ENCODE assay signal across 8 mouse cellular contexts in the genomic region with DNA sequence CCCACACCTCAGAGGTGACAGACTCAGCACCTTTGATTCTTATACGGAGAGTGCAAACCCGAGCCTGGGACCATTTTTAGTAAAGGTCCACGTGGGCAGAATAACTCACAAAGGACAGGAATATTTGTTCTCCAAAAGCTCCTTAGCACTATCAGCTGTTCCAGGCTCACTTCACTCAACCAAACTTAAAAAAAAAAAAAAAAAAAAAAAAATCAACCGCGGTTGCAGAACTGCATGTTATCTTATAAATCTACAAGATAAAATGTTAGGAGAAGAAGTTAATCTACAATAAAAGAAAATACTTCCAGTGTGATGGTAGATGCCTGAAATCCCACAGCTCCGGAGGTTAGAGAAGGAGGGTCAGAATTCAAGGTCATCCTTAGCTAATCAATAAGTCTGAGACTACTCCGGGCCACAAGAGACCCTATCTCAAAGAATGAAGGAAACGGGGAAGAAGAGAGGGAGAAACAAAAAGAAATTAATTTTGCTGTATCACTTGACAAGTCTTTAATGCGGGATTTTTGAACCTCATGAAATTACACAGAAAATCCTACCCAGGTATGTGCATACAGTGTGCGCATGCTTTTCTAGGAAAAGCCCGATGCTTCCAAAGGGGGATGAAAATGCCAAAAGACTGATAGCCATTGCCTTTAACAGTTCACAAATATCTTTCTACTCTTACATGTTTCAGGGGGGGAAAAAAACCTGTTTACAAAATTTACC. TPM values are rescaled to one million over a fixed set of nuclear protein-coding genes. Genes with fewer than 3 reads are reported as not detected.
DNase-seq lines count a peak whose midpoint lies in the region; ATAC-seq and TF ChIP-seq lines count a peak whose summit lies in the region.
"Had no signal": no experiment of that assay in that cellular context is flagged by ENCODE, and none has a peak within 500 bp of the region (broad histone marks: within the 10 kb centered on the region; RNA-seq: fewer than 3 reads in every experiment).

No protein-coding gene starts in this region.

- no peak for ATAC-seq in lung, postnatal 0 days
- no peak for ATAC-seq in forebrain, embryonic 15.5 days (replicated peaks)
- no peak for ATAC-seq in liver, embryonic 12.5 days
- no peak for ATAC-seq in stomach, postnatal 0 days (ENCODE audit: low FRiP score, low TSS enrichment)

- H3K4me2 ChIP-seq in lung, postnatal 0 days (replicated peaks; ENCODE audit: low read depth, low read length) = peak overlapping the region; percentile 56
- peak overlapping the region; percentile 65 for H3K4me2 ChIP-seq in forebrain, embryonic 15.5 days (replicated peaks)
- H3K4me2 ChIP-seq in liver, embryonic 12.5 days = peak overlapping the region; percentile 83
- peak overlapping the region; percentile 53 for H3K4me2 ChIP-seq in stomach, postnatal 0 days (replicated peaks; ENCODE audit: low read depth)

- no peak for DNase-seq in lung, postnatal 0 days (ENCODE audit: low spot score)
- no peak for DNase-seq in lung, postnatal 4 days
- no peak for DNase-seq in stomach, postnatal 0 days (ENCODE audit: low spot score)
- no peak for DNase-seq in cerebellum, postnatal 36 days
- no peak for DNase-seq in gastrocnemius, postnatal 4 days (ENCODE audit: low spot score in 2 of 2)
- DNase-seq: thymus, postnatal 25 days had no signal

- TF ChIP-seq EP300 in lung, postnatal 0 days (IDR thresholded peaks at IDR 0.05) = no peak
- TF ChIP-seq EP300 in stomach, postnatal 0 days (optimal IDR thresholded peaks at IDR 0.05) = no peak

- H3K9me3 ChIP-seq in lung, postnatal 0 days (ENCODE audit: low read length) = no peaks in the 10 kb centered on the region
- no peaks in the 10 kb centered on the region for H3K9me3 ChIP-seq in forebrain, embryonic 15.5 days
- H3K9me3 ChIP-seq in liver, embryonic 12.5 days (replicated peaks) = no peaks in the 10 kb centered on the region
- H3K9me3 ChIP-seq in stomach, postnatal 0 days (ENCODE audit: control insufficient read depth, low read length) = no peaks in the 10 kb centered on the region

- H3K27ac ChIP-seq in lung, postnatal 0 days (ENCODE audit: low read length) = no peak overlapping the region
- H3K27ac ChIP-seq in forebrain, embryonic 15.5 days (replicated peaks) = no peak overlapping the region
- H3K27ac ChIP-seq in liver, embryonic 12.5 days = no peak overlapping the region
- H3K27ac ChIP-seq in stomach, postnatal 0 days (replicated peaks) = no peak overlapping the region

- peaks cover 3% of the 10 kb centered on the region; the same call in 1 of the 2 replicates for H3K4me1 ChIP-seq in lung, postnatal 0 days (ENCODE audit: insufficient read depth, low read depth, low read length)
- peaks cover 35% of the 10 kb centered on the region for H3K4me1 ChIP-seq in forebrain, embryonic 15.5 days
- H3K4me1 ChIP-seq in liver, embryonic 12.5 days = peaks cover 45% of the 10 kb centered on the region
- no peaks in the 10 kb centered on the region; the same call in 1 of the 2 replicates for H3K4me1 ChIP-seq in stomach, postnatal 0 days (replicated peaks; ENCODE audit: control insufficient read depth, insufficient read depth)

- no peaks in the 10 kb centered on the region for H3K27me3 ChIP-seq in lung, postnatal 0 days (replicated peaks; ENCODE audit: insufficient read depth, low read length)
- no peaks in the 10 kb centered on the region for H3K27me3 ChIP-seq in forebrain, embryonic 15.5 days
- no peaks in the 10 kb centered on the region for H3K27me3 ChIP-seq in liver, embryonic 12.5 days (replicated peaks)
- H3K27me3 ChIP-seq in stomach, postnatal 0 days (ENCODE audit: control insufficient read depth, insufficient read depth, low read length) = no peaks in the 10 kb centered on the region

- peak overlapping the region; percentile 41; the same call in 1 of the 2 replicates for H3K9ac ChIP-seq in lung, postnatal 0 days (replicated peaks; ENCODE audit: low read depth)
- H3K9ac ChIP-seq in forebrain, embryonic 15.5 days (replicated peaks) = peak overlapping the region; percentile 26; the same call in 1 of the 2 replicates
- H3K9ac ChIP-seq in liver, embryonic 12.5 days = peak overlapping the region; percentile 78
- H3K9ac ChIP-seq in stomach, postnatal 0 days (ENCODE audit: low read length) = peak overlapping the region; percentile 32

- no peaks in the 10 kb centered on the region for H3K36me3 ChIP-seq in lung, postnatal 0 days (ENCODE audit: insufficient read depth, low read length)
- peaks cover 16% of the 10 kb centered on the region for H3K36me3 ChIP-seq in forebrain, embryonic 15.5 days
- peaks cover 20% of the 10 kb centered on the region for H3K36me3 ChIP-seq in liver, embryonic 12.5 days
- peaks cover 6% of the 10 kb centered on the region; the same call in 1 of the 2 replicates for H3K36me3 ChIP-seq in stomach, postnatal 0 days (ENCODE audit: control insufficient read depth, insufficient read depth, low read length)

- 24% methylated on average over 11 of the region's 11 CpGs for WGBS in lung, postnatal 0 days
- 81% methylated on average over 11 of the region's 11 CpGs for WGBS in forebrain, embryonic 15.5 days
- 43% methylated on average over 11 of the region's 11 CpGs for WGBS in liver, embryonic 12.5 days (ENCODE audit: insufficient replicate concordance)
- 22% methylated on average over 11 of the region's 11 CpGs for WGBS in stomach, postnatal 0 days

- no peak for TF ChIP-seq CTCF in lung, postnatal 0 days (IDR thresholded peaks at IDR 0.05)
- no peak for TF ChIP-seq CTCF in stomach, postnatal 0 days (IDR thresholded peaks at IDR 0.05; ENCODE audit: low read depth)

- H3K4me3 ChIP-seq in lung, postnatal 0 days (ENCODE audit: low read depth, low read length) = peak overlapping the region; percentile 90
- H3K4me3 ChIP-seq in forebrain, embryonic 15.5 days = peak overlapping the region; percentile 94
- H3K4me3 ChIP-seq in liver, embryonic 12.5 days = peak overlapping the region; percentile 77
- peak overlapping the region; percentile 85 for H3K4me3 ChIP-seq in stomach, postnatal 0 days (ENCODE audit: low read depth, low read length)

RNA-seq across cellular contexts. Expression of a gene that starts 1.4 kb away (rescaled TPM):
- 94.8 and 96.3 TPM in 2 replicates for polyA plus RNA-seq in lung, postnatal 0 days (2015; fragmentation: Nextera tagmentation; extraction: Ambion mirVana)
- 79.3 and 83.0 TPM in 2 replicates for polyA plus RNA-seq in forebrain, embryonic 15.5 days (2015; fragmentation: Nextera tagmentation; extraction: Ambion mirVana)
- polyA plus RNA-seq in liver, embryonic 12.5 days (2016; fragmentation: Nextera tagmentation; extraction: Ambion mirVana) = 65.0 and 67.0 TPM in 2 replicates
- polyA plus RNA-seq in stomach, postnatal 0 days (2015; fragmentation: Nextera tagmentation; extraction: Ambion mirVana) = 102 and 104 TPM in 2 replicates
- total RNA-seq in gastrocnemius, postnatal 4 days (2021) = 100 to 1,000 TPM; 154 to 169 TPM

Comparison
In these comparisons a context has a peak if more than half of its experiments do, and no peak if none do; other contexts are left out.
1. H3K9ac ChIP-seq: peak in every context shown above with its lines; median percentile 78 in liver, embryonic 12.5 days; 41 in lung, postnatal 0 days; 32 in stomach, postnatal 0 days; 26 in forebrain, embryonic 15.5 days.